Mouse (Mus musculus) C2C12 (cell line): ENCODE data around the gene 1700001L19Rik.

Experiments used
- CTCF ChIP-seq: IDR thresholded peaks from one replicate; pipeline ENCODE4 v1.5.1; 2011; ENCODE audit not compliant: control insufficient read depth, insufficient read depth, insufficient read length
- MAX ChIP-seq: IDR thresholded peaks from one replicate; pipeline ENCODE4 v1.6.1; 2011; ENCODE audit warnings: mild to moderate bottlenecking, control low read depth
- MYOG ChIP-seq: IDR thresholded peaks from one replicate; pipeline ENCODE4 v1.6.1; 2011; ENCODE audit not compliant: control insufficient read depth, insufficient read length; ENCODE audit errors: extremely low read depth

DNA sequence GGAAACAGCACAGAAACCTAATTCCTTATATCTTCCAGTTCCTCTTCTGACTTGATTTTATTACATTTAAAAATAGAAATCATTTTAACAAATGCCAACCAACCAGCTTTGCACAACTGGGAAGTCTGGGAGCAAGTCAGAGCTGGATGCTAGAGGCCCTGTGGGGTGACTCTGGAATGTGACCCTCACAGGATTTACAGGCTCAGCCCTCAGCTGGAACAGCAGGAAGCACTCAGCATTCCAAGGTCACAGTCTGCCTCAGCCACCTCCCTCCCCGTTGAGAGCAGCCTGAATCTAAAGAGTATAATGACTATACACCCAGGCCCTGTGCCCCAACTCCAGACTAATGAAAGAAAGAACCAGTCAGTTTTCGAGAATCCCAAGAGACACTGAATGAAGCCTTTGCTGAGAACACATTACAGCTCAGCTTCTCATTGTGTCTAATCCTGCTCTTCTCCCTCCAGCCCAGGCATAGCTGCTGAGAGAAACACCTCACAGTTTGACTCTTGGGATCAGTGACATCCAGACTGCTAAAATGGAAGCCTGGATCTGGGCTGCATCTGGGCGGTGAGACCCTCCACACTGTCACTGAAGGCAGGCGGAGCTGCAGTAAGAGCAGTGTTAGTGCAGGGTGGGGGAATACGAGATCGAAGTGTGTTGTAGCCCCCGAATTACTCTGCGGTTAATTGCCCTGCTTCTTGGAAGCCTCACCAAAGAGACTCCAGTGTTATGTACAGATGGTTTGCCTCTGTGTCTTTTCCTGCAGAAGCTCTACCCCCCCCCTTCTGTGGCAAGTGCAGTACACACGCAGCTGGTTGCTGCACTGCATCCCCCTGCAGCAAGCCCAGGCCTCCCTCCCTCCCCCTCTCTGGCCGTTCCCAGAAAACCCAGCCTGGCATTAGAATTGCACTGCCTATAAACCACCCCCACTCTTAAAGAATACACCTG, 24.0 kb upstream of the 1700001L19Rik start:
- TF ChIP-seq MAX (no peak), CTCF (no peak), MYOG (no peak)
